Mouse (Mus musculus) ES-Bruce4 (cell line): ENCODE measurements around the gene Brca2.

ENCODE experiments used
- CTCF ChIP-seq: IDR thresholded peaks from one replicate; pipeline ENCODE4 v1.8.1; 2011; ENCODE audit warnings: low read depth, low read length
- EP300 ChIP-seq: IDR thresholded peaks from 2 replicates; pipeline ENCODE4 v1.6.1; 2011; ENCODE audit warnings: low read depth, low read length; ENCODE audit not compliant: insufficient read depth
- POLR2A ChIP-seq: IDR thresholded peaks from one replicate; pipeline ENCODE4 v1.8.1; 2011; ENCODE audit warnings: low read length; ENCODE audit not compliant: insufficient read depth

DNA sequence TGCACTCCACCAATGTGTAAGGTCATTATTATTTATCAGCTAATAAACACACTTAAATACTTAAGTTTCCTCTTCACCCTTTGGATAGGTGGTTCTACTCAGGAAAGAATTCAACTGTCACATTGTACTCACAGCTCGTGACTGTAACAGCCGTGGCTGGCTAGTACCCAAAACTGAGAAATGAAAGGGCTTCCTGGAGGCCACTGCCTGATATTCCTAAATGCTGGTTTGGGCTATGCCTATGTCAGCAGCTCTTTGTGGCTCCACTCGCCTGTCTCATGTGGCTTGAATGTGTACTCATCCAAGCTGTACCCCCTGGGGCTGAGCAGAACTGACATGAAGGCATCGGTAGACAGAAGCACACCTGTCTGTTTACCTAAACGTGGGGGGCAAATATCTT is 52.5 kb downstream of the Brca2 start:
- no peak for TF ChIP-seq POLR2A
- no peak for TF ChIP-seq CTCF
- TF ChIP-seq EP300, result no peak
